Mouse (Mus musculus) brain, adult 2 months (tissue): ENCODE measurements around the gene Bcdin3d.

Source experiments
- DNase-seq: peaks from one replicate; pipeline ENCODE4 v3.0.0; 2011; ENCODE audit warnings: low read depth, low spot score

Bcdin3d gene

GRCm38 (mm10) chr15:99474576-99474926 is at the start of gene Bcdin3d:
TSS of gene Bcdin3d (minus strand) at chr15:99474730.
- DNase-seq: peak; percentile 90

DNA sequence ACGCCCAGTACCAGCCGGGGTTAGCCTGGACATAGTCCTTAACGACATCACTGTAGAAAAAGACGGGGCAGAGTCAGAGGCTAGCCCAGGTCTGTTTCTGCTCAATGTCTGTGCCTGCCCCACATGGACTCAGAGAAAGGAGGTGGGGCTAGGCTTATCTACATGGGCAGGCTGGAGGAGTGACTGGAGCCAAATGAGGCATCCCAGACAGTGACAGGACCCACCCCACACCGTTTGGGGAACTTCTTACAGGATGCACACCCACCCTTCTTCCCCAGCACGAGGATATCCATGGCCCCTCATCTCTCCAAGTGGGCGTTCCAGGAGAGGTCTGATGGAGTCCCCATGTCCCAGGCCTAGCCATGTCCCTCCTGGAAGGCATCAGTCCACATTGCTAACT is 45.8 kb upstream of the Bcdin3d start:
- no peak for DNase-seq

DNA sequence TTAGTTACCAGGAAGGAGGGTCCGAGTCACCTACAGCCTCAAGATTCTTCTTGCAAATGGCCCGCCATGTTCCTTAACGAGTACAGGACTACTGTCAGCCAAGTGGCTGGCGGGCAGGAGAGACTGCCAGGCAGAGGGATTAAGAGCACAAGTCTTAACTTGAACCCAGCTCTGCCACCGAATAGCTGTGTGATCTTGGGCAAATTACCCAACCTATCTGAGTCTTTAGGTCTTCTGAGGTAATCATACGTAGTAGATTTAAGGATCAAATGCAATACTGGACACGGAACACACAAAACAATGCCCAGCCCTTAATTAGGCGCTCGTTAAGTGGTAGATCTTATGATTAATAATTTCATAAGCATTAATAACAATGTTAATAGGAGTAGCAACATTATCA is 45.1 kb upstream of the Bcdin3d start:
- no peak for DNase-seq

GRCm38 (mm10) chr15:99517715-99518114 is 43.2 kb upstream of the Bcdin3d start:
- DNase-seq: no peak

DNA sequence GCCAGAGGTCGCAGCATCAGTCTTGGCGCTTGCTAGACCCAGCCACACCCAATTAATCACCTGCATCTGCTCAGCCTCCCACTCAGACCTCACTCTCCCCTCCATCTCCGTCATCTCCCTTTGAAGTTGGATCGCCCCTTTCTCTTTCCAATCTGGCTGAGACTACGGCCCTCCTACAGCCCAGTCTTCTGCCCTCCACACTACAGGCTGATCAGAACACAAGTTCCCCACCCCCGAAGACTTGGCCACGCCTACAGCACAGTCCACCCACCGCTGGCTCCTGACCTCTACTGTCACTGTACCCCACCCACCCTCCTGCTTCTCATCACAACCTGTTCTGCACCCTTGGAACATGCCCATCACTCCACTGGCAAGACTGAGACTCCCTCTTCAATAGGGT is 42.2 kb upstream of the Bcdin3d start:
- DNase-seq: no peak

DNA sequence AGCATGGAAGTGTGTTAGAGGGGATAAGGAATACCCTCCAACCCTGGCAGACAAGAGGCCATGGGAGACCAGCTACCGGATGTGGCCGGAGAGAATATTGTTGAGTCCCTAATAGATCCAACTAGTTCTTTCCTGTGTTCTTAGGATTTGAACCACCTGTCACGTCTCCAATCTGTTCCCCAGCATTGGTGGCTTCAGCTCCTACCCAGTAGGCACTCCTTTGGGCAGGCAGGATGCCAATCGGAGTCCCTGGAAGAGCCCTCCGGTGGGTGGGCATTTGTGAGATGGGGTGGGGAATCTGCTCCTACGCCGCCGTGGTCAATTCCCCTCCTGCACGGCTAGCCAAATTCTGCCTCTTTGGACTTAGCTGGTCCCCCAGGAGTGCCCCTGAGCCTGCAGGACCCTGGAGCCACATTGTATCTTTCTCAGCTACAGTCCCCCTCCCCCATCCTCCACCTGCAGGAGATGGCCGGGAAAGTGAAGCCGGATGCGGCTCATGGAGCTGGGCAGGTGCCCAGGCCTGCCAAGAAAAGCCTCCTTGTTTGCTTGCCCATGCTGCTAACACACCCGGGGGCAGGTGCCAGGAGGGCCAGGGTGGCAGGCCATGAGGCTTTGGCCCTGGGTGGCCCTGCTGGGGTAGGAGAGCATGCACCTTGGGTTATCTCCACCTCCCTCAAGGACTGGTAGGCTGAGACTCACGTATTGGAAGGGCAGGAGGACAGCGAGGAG is 37.4 kb upstream of the Bcdin3d start:
- peak; percentile 79 for DNase-seq

- DNase-seq: no peak
These were observed 36.1 kb upstream of the Bcdin3d start for GRCm38 (mm10) chr15:99510621-99511020.

DNA sequence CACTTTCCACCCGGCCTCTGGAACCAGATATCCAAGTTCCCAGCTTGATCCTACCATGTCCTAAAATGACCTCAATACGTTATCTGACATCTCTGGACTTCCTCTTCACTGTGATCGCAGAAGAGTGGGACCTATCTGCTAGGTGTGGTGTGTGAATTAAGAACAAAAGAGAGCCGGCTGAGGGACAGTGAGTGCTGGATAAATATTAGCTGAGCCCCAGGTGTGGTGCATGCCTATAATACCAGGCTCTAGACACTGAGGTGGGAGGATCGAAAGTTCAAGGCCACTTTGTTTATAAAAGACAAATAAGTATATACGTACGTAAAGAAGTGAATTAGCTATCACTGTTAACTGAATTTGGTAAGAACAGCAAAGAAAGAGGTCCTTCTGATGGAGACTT is 35.3 kb upstream of the Bcdin3d start:
- DNase-seq: no peak

DNA sequence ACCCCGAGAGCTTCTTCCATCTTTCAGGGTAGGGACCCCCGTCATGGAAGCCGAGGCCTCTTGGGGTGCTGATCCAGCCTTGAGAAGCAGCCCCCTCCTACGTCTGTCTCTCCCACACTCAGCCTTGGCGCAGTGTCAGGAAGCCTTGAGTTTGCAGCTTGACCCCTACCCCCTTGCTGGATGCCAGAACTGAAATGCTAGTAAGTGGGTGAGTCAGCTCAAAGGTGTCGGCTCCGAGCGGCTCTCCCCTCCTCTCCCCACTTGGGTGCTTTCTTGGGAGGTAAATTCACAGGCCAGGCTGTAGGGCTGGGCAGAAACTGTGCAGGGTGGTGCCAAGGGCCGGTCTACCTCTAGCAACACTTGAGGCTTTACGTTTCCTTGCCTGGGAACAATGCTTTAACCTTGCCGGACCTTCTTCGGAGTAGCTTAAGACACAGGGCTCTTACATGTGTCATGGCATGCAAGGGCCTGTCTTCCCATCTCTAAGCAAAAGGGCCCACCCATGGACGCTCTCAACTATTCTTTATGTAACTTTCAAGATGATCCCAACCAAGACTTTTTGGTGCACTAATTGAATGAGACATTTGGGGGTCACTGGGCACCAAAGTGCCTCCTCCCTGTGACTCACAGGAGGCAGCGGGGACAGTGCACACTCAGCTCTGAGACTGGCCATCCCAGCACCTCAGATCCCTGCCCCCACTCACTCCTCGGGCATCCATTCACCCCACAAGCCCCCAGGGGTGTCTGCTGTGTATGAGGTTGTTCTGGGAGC is 31.0 kb upstream of the Bcdin3d start:
- no peak for DNase-seq

DNA sequence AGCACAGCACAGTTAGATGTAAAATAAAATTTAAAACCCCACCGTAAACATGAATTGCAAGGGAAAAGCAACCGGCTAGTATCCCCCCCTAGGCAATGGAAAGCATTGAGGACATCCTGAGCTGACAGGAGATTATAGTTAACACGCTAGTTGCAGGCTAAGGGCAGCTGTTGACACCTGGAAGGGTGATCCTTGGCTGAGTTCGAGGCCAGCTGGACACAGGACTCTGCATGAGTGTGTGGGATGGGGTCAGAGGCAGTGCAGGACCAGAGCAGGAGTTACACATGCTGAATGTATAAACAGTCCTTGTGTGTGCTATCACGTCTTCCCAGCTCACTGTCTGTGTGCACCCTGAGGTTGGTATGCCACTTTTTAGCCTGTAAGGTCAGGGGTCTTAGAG is 28.7 kb upstream of the Bcdin3d start:
- no peak for DNase-seq

- DNase-seq: no peak
These were observed 27.8 kb upstream of the Bcdin3d start for GRCm38 (mm10) chr15:99502311-99502831.

GRCm38 (mm10) chr15:99501292-99502260 is 27.0 kb upstream of the Bcdin3d start:
- DNase-seq: peak; percentile 90

GRCm38 (mm10) chr15:99500320-99500719 is 25.8 kb upstream of the Bcdin3d start:
- no peak for DNase-seq

GRCm38 (mm10) chr15:99499726-99500125 is 25.2 kb upstream of the Bcdin3d start:
- DNase-seq: no peak

DNA sequence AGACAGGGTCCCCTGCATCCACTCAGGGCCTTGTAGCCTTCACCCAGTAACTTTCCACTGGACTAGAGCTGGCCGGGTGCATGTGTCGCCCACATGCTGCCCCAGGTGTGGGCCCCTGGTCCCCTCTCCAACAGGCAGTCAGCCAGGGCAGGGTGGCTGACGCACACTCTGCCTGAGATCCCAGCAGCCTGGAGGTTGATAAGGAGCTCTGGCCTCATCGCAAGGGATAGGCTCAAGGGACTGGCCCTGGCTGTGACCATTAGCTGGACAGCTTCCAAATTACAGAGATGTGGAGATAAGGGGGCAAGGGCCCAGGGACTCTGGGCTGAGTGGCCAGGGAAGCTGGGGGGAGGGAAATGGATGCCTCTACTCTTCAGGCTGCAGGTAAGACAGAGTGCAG is 24.3 kb upstream of the Bcdin3d start:
- DNase-seq: no peak

GRCm38 (mm10) chr15:99498356-99498755 is 23.8 kb upstream of the Bcdin3d start:
- no peak for DNase-seq

- DNase-seq: peak; percentile 95
These were observed 23.2 kb upstream of the Bcdin3d start for GRCm38 (mm10) chr15:99497527-99498242.

- DNase-seq: peak; percentile 95
These were observed 22.5 kb upstream of the Bcdin3d start for GRCm38 (mm10) chr15:99497061-99497460.

DNA sequence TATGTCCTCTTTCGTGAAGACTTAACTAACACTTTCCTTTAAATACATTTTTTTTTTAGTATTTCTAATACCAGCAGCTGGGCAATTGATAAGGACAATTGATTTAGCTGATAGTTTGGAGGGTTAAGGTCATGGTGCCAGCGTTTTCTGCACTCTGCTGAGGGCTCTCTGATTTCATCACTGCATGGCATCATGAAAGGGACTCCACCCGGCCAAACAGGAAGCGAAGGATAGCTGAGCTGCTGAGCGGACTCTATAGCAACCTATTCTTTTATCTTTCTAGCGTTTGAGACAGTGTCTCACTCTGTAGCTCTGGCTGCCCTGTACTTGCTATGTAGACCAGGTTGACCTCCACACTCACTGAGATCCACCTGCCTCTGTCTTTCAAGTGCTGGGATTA is 10.2 kb upstream of the Bcdin3d start:
- no peak for DNase-seq

GRCm38 (mm10) chr15:99475814-99476213 is 1.3 kb upstream of the Bcdin3d start:
- no peak for DNase-seq
